Mouse (Mus musculus) left cerebral cortex, adult 9 months (tissue): Measurements from ENCODE around the gene Slc25a22.
A peak's percentile ranks its signal among the peaks of the same experiment; 100 is the strongest.

Experiments
- DNase-seq, 2 experiments: peaks; one replicate each; pipeline ENCODE4 v3.0.0; 2022; ENCODE audit warnings: low spot score in 2 of 2

Gene Slc25a22

DNA sequence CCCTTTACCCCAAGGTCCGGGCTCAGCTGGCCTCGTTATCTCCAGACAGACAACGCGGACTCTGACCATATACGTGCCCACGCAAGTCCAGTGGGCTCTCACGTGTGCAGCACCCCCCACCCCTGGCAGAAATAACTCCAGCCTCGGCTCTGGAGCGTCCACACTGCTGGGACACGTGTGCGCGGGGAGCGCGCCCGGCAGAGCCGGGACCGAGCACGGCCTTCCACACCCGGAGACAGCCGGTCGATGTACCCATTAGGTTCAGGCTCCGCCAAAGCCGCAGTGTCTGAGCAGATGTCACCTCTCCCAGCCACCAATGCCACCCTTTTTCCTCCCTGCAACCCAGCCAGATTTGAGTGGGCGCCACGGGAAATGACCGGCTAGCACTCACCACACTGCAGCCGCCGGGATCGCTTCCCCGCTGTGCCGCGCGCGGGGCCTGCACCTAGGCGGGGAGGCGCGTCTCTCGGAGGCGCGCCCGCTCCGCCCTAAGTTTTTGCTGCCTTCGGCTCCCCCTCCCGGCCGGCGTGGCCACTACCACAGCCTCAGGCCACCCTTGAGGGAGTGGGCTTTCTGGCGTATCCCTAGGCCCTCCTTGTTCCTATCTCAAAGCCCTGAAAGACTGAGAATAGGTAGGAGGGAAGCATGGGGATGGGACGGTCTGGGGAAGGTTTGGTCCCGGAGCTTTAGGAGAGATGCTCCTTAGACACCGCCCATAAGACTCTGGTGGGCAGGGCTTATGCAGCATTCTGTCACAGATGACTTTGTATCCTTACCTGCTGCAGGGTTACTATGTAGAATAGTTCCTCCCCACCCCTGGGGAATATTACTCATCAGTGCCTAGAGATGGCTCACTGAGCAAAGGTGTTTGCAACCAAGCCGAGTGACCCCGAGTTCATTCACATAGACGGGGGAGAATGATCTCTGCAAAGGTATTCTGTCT lies at the start of gene Slc25a22:
Gene Slc25a22, minus strand, starts transcription at position 715 of the 943 bp plus-strand sequence.
- peak in 1 of 2 experiments; percentile 80 for DNase-seq

DNA sequence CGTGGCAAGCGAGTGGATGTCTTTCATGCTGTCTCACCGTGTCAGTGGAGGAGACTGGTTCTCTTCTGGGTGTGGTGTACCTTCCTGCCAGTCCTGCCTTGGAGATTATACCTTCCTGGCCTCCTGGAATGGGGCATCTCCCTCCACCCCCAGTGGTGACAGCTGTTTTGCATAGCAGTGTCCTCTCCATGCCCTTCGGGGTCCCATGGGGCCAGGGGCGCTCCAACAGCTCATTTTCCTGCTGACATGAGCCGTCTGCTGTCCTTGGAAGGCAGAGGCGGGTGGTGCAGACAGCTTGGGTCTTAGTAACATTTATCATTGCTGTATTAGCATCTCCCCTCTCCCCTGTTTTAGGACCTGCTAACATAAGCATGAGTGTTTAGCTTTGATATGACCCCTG lies 49.4 kb upstream of the Slc25a22 start:
- DNase-seq, result no peak

DNA sequence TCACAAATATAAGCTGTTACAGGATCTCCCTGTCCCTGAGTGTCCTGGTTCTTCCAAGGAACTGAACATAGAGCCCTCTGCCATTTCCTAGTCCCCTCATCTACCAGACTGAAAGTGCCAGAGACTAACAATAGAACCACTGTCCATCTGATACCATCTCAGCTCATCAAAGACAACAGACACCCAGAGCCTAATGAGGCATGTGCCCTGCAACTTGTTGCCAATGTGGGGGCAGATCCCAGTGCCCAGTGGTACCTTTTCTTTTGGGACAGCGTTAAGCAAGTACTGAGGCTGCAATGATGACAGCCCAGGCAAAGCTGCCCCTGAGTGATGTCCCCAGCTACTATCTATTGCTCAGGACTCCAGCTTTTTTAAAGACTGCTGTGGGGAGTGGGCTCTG lies 48.5 kb upstream of the Slc25a22 start:
- no peak for DNase-seq

DNA sequence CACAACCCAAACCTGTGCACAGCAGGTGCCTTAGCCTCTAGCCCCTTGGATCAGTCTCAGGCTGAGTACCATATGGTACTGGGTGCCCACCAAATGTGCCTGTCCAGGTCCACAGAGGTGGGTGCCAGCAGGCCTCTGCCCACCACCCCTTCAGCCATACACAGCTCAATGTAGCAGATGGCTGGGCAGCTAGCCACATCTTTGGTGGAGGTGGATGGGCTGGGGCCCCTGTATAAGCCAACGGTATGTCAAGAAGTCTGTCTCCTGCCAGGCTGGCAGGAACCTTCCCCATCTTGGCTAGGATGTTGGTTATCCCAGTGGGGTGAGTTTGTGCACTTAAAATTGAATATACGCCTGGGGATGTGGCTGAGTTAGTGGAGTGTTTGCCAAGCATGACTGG lies 47.9 kb upstream of the Slc25a22 start:
- DNase-seq, result no peak

DNA sequence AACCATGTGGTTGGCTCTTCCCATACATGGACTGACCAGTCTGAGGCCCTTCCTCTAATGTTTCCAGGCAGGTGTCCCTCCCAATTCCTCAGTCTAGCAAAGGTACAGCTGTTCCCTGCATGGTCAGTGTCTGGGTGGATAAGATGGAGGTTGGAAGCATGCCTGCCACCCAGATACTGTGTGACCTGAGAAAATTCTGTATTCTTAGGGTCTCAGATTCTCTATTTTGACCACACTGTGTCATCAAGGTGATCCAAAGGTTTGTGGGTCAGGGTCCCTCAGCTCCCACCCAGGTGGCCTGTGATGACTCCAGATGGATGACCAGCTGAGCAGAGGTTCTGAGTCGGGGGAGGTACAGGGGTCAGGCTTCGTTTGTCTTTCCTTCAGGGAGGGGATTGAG lies 47.5 kb upstream of the Slc25a22 start:
- no peak for DNase-seq

DNA sequence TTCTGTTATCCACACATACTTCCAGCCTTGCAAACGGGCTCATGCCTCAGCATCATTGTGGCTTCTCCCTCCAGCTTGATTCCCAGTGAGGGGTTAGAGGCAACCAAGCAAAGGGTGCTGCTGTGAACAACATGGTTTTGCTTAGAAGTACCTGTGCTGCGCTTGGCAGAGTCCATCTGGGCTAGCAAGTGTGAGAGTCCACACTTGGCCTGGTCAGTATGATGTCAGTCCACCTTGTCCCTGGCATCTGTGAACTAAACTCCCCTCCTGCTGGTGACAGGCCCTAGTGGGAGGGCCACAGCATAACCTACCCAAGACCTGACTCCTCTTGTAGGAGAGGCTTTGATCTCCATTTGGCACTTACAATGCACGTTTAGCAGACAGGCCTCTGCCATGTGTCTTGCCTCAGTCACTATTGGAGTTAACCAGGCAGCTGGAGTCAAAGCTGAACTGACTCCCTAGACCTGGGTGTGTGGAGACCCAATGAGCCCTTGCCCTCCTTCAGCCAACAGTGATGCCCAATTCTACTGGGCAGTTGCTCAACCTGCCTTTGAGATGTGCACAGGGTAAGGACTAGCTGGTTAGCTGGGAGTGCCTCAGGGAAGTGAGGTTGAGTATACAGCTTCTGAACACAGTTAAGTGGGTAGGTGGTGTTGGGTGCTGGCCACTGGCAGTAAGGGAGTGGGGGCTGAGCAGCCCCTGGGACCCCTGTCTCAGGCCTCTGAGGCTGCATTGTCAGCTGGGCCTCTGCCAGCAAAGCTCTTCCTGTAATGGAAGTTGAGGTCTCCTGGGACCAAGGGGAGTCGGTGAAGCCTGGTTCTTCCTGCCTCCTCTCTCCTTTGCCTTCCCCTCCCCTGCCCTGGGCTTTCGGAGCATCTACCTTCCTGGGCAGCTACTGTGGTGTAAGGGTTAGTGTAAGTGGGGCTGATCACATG lies 46.8 kb upstream of the Slc25a22 start:
- DNase-seq, result no peak

DNA sequence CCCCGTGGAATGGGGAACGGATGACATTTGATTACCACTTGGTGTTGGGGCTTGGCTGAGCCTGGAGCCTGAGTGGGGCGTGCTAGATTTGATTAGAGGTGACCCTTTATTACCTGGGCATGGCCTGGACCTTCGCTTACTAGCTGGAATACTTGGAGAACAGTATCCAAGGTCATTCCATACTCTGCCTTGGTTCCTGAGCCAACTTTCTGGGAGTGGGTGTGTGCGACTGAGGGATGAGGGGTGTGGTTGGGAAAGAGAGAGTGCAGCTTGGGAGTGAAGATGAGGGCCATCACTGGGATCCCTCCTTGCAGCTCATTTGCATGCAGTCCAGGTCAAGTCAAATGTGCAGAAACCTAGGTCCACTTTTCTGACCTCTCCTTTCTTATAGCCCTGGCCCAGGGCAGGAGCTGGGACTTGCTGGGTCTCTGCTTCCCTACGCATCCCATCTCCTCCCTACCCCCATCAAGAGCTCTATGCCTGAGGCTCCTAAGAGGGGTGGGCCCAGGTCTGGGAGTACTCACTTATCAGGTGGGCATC lies 45.5 kb upstream of the Slc25a22 start:
- no peak for DNase-seq

DNA sequence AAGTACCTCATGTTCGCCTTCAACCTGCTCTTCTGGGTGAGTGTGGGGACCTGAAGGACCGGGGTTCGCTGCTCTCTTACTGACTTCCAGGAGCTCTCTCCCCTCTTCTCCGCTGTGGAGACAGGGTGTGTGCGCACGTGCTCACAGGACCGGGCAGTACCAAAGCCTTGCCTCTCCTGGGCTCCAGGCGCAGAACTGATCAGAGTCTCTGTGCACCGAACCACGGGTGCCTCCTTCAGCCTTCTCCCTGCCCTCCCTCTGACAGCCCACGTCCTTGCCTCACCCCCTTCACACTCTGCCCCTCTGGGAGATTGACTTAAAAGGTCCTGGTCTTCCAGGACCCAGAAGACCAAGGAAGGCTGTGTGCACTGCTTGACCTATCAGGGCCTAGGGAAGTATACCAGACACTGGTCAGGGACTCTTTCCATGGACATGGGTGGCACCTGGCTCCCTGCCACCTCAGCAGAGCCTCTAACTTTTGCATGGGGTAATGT lies 44.9 kb upstream of the Slc25a22 start:
- DNase-seq, result no peak

DNA sequence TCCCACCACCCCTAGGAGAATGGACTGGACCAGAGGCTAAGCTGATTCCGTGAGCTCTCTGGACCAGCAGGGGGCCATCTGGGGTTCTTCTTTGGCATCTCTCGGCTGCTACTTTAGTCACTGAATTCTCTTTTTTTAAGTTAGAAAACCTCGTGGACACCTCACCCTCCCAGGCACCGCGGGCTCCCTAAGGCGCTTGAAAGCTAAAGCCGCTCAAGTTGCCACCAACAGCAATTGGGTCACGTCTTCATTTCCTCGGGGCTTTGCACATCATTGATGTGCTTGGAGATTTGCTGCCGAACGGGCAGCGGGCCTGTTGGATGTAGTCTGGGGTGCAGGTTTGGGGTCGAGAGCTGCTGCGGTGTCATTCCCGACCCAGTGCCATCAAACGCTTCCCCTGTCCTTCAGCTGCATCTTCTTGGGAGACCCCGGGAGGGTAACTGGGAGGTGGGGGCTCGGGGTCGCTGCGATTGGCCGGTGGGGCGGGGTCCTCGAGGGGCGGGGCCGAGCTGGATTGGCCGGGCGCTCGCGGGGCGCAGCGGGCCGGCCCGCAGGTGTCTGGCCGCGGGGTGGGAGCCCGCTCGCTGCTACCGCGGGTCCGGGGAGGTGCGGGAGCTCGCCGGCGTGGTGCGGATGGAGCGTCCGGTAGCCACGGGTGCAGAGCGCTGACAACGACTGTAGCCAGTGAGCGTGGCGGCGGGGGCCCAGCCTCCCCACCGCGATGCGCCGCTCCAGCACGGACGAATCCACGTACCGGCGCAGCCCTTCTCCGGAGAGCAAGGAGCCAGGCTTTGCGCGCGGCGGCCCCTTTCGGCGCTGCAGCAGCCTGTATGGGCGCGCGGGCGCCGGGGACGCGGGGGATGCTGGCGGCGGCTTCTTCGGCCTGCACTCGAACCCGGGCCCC lies 44.1 kb upstream of the Slc25a22 start:
- DNase-seq, result peak in 1 of 2 experiments; percentile 59

DNA sequence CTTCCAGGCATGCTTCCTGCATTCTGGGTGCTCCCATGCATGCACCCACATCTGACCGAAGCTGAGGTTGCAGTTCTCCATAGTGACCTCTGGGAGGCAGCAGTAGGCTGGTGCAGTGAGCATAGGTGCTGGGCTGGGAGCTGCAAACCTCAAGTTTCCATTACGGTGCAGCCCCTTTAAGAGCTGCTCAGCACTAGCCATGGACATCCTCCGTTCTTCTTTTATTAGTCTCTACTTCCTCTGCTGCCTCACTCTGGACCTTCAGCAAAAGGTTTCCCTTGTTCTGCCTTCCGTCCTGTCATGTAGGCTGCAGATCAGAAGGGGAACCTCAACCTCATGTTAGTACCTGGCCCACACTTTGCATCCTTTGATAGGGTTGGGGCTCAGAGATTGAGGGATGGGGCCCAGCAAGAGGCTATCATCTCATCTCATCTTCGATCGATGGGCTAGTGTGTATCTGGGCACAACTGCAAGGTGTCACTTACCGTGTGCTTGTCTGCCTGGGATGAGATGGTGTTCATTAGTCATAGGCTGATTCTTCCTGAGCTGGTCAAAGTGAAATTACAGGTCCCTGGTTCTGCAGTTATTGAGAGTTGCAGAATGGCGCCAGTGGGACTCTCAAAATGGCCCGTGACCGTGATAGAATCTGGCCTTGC lies 43.3 kb upstream of the Slc25a22 start:
- DNase-seq, result peak in 1 of 2 experiments; percentile 84

DNA sequence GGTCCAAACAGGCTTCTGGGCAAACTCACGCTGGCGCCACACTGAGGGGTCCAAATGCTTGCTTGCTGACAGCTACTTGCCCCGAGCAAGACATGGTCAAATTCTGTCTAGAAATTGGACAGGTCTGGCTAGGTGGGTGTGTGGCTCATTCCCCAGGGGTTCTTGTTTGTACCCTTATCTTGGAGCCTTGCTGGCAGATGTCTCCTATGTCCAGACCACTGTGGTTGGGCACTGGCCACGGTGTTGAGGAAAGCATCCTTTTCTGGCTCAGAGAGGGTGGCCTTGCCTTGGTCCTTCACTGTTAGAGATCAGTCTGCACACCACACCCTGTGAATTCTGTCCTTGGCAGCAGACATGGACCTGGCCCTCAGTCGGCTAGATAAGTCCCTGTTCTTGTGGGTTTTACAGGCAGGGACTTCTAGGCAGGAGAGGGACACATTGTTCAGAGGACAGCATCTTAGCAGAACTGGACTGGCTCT lies 40.6 kb upstream of the Slc25a22 start:
- DNase-seq, result no peak

DNA sequence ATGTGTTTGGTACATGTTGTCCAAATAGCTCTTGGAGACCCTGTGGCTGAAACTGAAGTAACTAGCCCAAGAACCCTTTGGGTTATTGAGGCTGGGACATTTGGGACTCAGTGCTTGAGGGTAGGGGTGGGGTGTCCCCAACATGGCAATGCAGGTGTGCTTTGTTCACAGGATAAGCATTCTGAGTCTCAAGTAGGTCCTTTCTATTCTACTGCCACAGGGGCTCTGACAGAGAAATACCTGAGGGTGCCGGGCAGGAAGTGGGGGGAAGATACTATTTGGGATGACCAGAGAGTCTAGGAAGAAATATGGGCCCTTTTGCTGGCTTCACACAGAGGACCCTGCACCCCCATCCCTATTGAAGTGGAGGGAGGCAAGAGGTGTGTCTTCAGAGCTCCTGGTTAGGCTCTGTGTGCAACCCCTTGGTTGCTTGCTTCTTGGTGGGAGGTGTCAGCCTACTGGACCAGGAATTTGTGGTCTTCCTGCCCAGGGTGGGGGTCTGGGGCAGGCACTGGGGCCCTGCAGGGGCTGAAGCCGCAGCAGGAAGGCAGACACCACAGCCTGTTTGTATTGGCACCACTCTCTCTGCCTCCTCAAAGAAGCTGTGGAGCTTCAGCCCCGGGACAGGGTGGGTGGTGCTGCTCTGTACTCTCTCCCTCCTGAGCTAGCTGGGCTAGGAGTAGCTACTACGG lies 40.0 kb upstream of the Slc25a22 start:
- no peak for DNase-seq

DNA sequence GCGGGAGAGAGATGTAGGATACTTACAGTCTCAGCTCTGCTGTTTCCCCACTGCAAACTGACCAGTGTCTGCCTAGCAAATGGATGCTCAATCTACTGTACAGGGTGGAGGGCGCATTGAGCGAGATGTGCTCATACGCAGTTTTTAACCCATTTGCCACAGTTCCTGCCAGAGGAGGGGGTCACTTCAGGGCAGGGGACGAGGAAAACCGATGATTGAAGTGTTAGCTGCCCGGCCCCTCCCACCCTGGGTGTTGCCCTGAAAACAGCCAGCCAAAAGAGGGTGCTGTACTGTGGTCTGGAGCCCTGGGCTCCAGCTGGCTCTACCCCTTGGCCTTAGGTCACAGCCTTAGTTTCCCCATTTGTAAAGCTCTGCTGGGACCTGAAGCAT lies 39.3 kb upstream of the Slc25a22 start:
- no peak for DNase-seq

DNA sequence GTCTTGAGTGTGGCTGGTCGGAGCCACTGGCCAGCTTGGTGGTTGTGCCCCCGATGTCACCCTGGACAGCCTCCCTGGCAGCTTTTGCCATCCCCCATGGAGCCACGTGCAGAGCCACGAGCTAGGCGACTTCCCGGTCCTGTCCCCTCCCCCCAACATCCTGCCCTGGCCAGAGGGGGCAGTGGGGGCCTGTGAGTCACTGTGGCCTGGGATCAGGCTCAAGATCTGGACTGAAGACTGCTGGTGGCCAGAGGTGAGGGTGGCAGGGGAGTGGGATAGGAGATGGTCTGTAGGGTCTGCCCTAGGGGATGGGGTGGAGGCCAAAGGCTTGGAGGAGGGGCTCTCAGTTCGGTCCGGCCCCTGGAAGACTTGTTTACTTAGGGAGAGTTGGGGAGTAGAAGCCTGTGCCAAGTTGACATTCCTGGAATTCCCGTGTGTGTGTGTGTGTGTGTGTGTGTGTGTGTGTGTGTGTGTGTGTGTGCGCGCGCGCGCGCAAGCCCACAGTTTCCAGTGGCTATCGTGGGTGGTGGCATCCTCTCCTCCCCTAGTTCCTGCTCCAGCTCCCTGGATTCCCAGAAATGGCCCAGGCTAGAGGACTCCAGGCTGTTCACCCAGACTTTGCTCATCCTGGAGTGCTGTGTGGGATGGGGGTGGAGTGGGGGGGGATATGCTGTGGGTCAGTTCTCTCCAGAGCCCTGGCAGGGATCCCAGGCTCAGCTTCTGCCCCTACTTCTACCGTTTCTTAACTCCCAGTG lies 38.7 kb upstream of the Slc25a22 start:
- DNase-seq, result no peak

DNA sequence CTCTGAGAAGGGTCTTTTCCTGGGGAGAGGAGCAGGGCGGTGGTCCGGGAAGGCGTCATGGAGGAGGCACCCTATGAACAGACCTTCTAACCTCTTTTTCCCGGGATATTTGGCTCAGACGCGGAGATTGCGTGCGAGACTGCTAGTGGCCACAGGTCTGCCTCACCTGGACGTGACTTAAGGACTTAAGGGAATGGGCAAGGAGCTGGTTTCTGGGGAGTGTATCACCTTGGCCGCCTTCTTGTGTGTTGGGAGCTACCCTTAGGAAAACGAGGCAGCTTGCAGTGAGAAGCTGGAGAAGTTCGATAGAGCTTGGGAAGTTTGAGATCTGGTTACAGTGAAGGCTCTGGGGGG lies 38.1 kb upstream of the Slc25a22 start:
- no peak for DNase-seq

DNA sequence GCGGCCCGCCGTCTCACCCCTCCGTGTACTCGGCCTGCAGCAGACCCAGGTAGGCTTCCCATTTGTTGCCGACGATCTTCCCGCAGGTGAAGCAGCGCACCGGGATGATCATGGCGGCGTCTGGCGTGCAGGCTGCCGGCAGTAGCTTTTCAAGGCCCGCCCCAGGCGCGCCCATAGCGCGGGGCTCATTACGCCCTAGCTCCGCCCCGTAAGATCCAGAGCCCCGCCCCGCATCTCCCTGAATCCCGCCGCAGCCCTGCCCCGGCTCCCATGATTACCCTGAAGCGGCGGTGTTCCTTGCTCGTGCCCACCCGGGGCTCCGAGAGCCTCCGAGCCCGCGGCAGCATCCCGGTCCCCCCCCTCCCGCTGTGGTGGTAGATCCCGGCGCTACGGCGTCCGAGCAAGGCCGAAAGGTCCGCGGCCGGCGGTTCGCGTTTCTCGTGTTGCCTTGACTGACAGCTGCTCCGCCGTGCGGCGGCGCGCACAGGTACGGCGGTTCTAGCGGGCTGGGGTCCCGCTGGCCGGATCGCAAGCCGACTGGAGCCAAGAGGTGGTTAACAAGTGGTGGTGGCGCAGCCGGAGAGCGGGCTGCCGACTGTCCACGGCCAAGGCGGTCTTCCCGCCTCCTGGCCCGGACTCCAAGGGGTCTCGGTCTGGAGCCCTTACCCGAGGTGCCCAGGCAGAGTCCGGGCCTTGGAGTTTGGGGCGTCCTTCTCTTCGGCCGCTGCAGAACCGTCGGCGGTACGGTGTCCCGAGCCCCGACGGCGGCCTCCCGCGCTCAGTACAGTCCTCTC lies 37.5 kb upstream of the Slc25a22 start, which contains the start of the genes Polr2l and Tspan4:
Gene Polr2l, minus strand, starts transcription at position 122 of the 794 bp plus-strand sequence.
Gene Tspan4, plus strand, starts transcription at position 230 of the 794 bp plus-strand sequence.
- DNase-seq, result peak in 1 of 2 experiments; percentile 78

DNA sequence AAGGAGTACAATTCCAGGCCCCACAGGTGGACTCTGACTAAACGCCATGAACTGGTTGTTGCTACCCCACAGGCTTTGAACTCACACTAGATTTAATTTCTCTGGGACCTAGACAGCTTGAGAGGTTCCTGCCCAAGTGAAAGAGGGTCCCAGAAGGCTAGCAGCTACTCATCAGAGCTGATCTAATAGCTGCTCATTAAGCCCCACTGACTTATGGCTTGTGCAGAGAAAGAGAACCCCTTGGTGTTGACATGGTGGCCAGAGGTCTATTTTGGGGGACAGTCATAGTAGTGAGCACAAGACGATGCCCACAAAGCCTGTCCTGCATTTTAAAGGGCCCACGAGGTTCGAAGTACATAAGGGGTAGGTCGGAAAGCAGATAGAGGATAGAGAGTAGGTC lies 36.5 kb upstream of the Slc25a22 start:
- no peak for DNase-seq

DNA sequence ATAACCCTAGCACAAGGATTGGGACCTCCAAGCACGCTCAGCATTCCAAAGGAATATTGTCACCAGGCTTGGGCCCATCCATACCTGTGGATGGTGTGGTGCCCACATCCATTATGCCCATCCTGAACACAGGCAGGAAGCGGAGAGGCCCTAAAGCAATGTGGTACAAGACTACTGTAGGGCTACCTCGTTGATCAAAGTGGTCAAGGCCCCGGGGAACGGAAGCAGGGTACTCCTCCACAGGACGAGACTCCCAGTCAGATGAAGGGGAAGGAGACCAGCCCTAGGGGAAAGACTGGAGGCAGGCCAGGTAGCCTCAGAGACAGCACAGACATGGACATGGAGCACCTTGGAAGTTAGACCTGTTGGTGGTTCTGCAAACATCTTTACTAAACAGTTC lies 35.1 kb upstream of the Slc25a22 start:
- DNase-seq, result no peak
